Mouse (Mus musculus) urinary bladder, postnatal 14 days (tissue): ENCODE measurements at regions not wholly inside any gene's neighbourhood (a gene's known extent, or its start where the extent isn't known, plus 50 kb on each side); places are given as distances from the start of the nearest gene placed in this dataset.
"Not testable (repeated sequence)": the region's sequence is repeated elsewhere in the genome, so short reads cannot be mapped to it uniquely, and the experiment has no call there.

Experiments
- DNase-seq: peaks from one replicate; pipeline ENCODE4 v3.0.0; 2021; ENCODE audit warnings: low spot score

- no peak for DNase-seq
These were observed 236.3 kb downstream of the Lpin1 start for GRCm38 (mm10) chr12:16374331-16374996.

GRCm38 (mm10) chr12:16370061-16370460, 240.7 kb downstream of the Lpin1 start:
- DNase-seq, result no peak

GRCm38 (mm10) chr12:16362341-16362740, 248.4 kb downstream of the Lpin1 start:
- no peak for DNase-seq

GRCm38 (mm10) chr12:16358831-16359230, 251.9 kb downstream of the Lpin1 start:
- no peak for DNase-seq

GRCm38 (mm10) chr12:16354711-16355110, 256.1 kb downstream of the Lpin1 start:
- DNase-seq, result no peak

GRCm38 (mm10) chr12:16351751-16352150, 259.0 kb downstream of the Lpin1 start:
- DNase-seq, result no peak

- DNase-seq, result no peak
These were observed 261.5 kb downstream of the Lpin1 start for GRCm38 (mm10) chr12:16349310-16349709.

- no peak for DNase-seq
These were observed 266.7 kb downstream of the Lpin1 start for GRCm38 (mm10) chr12:16344021-16344420.

- DNase-seq, result not testable (repeated sequence)
These were observed 268.7 kb downstream of the Lpin1 start for GRCm38 (mm10) chr12:16342030-16342429.

- DNase-seq, result no peak
These were observed 279.3 kb downstream of the Lpin1 start for GRCm38 (mm10) chr12:16331456-16331855.

- DNase-seq, result no peak
These were observed 281.6 kb downstream of the Lpin1 start for GRCm38 (mm10) chr12:16329129-16329528.

GRCm38 (mm10) chr12:16320536-16321402, 290.0 kb downstream of the Lpin1 start:
- no peak for DNase-seq

GRCm38 (mm10) chr12:16308101-16308500, 302.7 kb downstream of the Lpin1 start:
- DNase-seq, result no peak

GRCm38 (mm10) chr12:16304701-16305377, 305.9 kb downstream of the Lpin1 start:
- DNase-seq, result no peak

- no peak for DNase-seq
These were observed 325.7 kb downstream of the Lpin1 start for GRCm38 (mm10) chr12:16285061-16285460.

- no peak for DNase-seq
These were observed 331.6 kb downstream of the Lpin1 start for GRCm38 (mm10) chr12:16279146-16279545.

GRCm38 (mm10) chr12:16277567-16278332, 333.0 kb downstream of the Lpin1 start:
- no peak for DNase-seq

GRCm38 (mm10) chr12:16277144-16277543, 333.6 kb downstream of the Lpin1 start:
- DNase-seq, result no peak

GRCm38 (mm10) chr12:16276301-16276700, 334.5 kb downstream of the Lpin1 start:
- DNase-seq, result no peak

- DNase-seq, result no peak
These were observed 338.3 kb downstream of the Lpin1 start for GRCm38 (mm10) chr12:16272441-16272840.

- DNase-seq, result no peak
These were observed 339.9 kb downstream of the Lpin1 start for GRCm38 (mm10) chr12:16270876-16271275.

- no peak for DNase-seq
These were observed 341.1 kb downstream of the Lpin1 start for GRCm38 (mm10) chr12:16269706-16270105.
